Mouse (Mus musculus): ENCODE measurements around the gene Slamf8.

Slamf8 gene

GRCm38 (mm10) chr1:172590385-172590784, at the start of gene Slamf8:
Gene Slamf8 (minus strand): TSS chr1:172590568.
- DNase-seq (ENCODE audit: low spot score): no peak

- DNase-seq (ENCODE audit: low spot score): no peak
These were observed 48.4 kb upstream of the Slamf8 start for GRCm38 (mm10) chr1:172638781-172639180.

- DNase-seq (ENCODE audit: low spot score): no peak
These were observed 47.4 kb upstream of the Slamf8 start for GRCm38 (mm10) chr1:172637801-172638200.

- DNase-seq (ENCODE audit: low spot score): no peak
These were observed 45.9 kb upstream of the Slamf8 start for GRCm38 (mm10) chr1:172636266-172636665.

GRCm38 (mm10) chr1:172635258-172635657, 44.9 kb upstream of the Slamf8 start:
- no peak for DNase-seq (ENCODE audit: low spot score)

- DNase-seq (ENCODE audit: low spot score): no peak
These were observed 43.8 kb upstream of the Slamf8 start for GRCm38 (mm10) chr1:172634136-172634535.

GRCm38 (mm10) chr1:172632451-172633326, 42.3 kb upstream of the Slamf8 start, which contains the start of gene Dusp23:
Gene Dusp23 (minus strand): TSS chr1:172632962.
- peak; percentile 96 for DNase-seq (ENCODE audit: low spot score)

GRCm38 (mm10) chr1:172631721-172632120, 41.4 kb upstream of the Slamf8 start:
- no peak for DNase-seq (ENCODE audit: low spot score)

- DNase-seq (ENCODE audit: low spot score): no peak
These were observed 39.5 kb upstream of the Slamf8 start for GRCm38 (mm10) chr1:172629831-172630230.

GRCm38 (mm10) chr1:172626306-172626705, 35.9 kb upstream of the Slamf8 start:
- no peak for DNase-seq (ENCODE audit: low spot score)

GRCm38 (mm10) chr1:172624081-172624480, 33.7 kb upstream of the Slamf8 start:
- no peak for DNase-seq (ENCODE audit: low spot score)

- no peak for DNase-seq (ENCODE audit: low spot score)
These were observed 33.2 kb upstream of the Slamf8 start for GRCm38 (mm10) chr1:172623599-172623998.

- peak; percentile 80 for DNase-seq (ENCODE audit: low spot score)
These were observed 28.9 kb upstream of the Slamf8 start for GRCm38 (mm10) chr1:172619235-172619634.

- no peak for DNase-seq (ENCODE audit: low spot score)
These were observed 27.8 kb upstream of the Slamf8 start for GRCm38 (mm10) chr1:172618141-172618540.

GRCm38 (mm10) chr1:172617365-172618076, 27.2 kb upstream of the Slamf8 start:
- DNase-seq (ENCODE audit: low spot score): no peak

- DNase-seq (ENCODE audit: low spot score): no peak
These were observed 26.4 kb upstream of the Slamf8 start for GRCm38 (mm10) chr1:172616537-172617300.

GRCm38 (mm10) chr1:172615412-172615811, 25.0 kb upstream of the Slamf8 start:
- no peak for DNase-seq (ENCODE audit: low spot score)

GRCm38 (mm10) chr1:172614654-172615053, 24.3 kb upstream of the Slamf8 start:
- DNase-seq (ENCODE audit: low spot score): no peak

GRCm38 (mm10) chr1:172612745-172613144, 22.4 kb upstream of the Slamf8 start:
- no peak for DNase-seq (ENCODE audit: low spot score)

GRCm38 (mm10) chr1:172611304-172611703, 20.9 kb upstream of the Slamf8 start:
- no peak for DNase-seq (ENCODE audit: low spot score)

GRCm38 (mm10) chr1:172602326-172602725, 12.0 kb upstream of the Slamf8 start, which contains the start of gene Fcrl6:
Gene Fcrl6 (minus strand): TSS chr1:172602551.
- no peak for DNase-seq (ENCODE audit: low spot score)

- DNase-seq (ENCODE audit: low spot score): peak; percentile 59
These were observed 4.1 kb upstream of the Slamf8 start for GRCm38 (mm10) chr1:172594495-172594894.

Data from testis, postnatal 10 days (tissue).